Mouse (Mus musculus) fat pad, adult 2 months (tissue): Measurements from ENCODE around the gene P4htm.

Experiments used
- DNase-seq: peaks from one replicate; pipeline ENCODE4 v3.0.0-alpha.2; 2011; ENCODE audit warnings: low read depth, low spot score; ENCODE audit errors: extremely low read depth

The P4htm gene

DNA sequence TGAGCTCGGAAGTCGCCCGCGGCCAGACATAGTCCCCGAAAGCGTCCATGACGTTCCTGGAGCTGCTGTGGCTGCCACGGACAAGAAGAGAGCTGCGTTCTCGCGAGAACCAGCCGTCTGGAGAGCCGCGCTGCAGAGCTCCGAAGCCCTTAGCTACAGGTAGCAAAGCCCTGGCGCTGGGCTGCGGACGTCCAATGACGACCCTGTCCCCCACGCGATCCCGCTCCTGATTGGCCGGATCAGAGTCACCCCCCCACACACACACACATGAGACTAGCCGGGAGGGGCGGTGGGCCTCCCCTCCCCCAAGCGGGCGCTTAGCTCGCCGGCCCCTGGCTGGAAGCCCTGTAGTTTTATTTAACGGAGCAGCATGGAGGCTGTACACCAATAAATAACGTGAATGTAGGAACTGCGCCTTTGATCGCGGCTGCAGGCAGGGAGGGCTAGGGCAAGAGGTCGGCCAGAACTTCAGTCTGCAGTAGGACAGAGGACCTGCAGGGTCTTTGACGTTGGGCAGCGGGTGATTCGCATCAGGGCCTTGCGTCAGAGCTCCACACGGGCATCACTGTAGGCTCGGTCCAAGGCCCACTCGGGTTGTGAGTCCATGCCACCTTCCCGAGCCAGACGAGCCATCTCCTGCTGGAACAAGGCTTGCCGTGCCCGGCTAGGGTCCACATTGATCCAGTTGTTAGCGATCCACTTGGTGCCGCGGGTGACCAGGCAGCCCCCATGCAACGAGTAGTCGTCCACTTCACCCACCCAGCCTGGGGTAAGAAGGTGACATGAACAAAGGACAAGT, 18.7 kb downstream of the P4htm start, which contains the start of gene Wdr6:
Gene Wdr6, minus strand, starts transcription at position 195 of the 799 bp plus-strand sequence.
- DNase-seq, result peak; percentile 34

GRCm38 (mm10) chr9:108577934-108578544, 19.4 kb downstream of the P4htm start:
- no peak for DNase-seq

GRCm38 (mm10) chr9:108577025-108577424, 20.4 kb downstream of the P4htm start:
- no peak for DNase-seq

DNA sequence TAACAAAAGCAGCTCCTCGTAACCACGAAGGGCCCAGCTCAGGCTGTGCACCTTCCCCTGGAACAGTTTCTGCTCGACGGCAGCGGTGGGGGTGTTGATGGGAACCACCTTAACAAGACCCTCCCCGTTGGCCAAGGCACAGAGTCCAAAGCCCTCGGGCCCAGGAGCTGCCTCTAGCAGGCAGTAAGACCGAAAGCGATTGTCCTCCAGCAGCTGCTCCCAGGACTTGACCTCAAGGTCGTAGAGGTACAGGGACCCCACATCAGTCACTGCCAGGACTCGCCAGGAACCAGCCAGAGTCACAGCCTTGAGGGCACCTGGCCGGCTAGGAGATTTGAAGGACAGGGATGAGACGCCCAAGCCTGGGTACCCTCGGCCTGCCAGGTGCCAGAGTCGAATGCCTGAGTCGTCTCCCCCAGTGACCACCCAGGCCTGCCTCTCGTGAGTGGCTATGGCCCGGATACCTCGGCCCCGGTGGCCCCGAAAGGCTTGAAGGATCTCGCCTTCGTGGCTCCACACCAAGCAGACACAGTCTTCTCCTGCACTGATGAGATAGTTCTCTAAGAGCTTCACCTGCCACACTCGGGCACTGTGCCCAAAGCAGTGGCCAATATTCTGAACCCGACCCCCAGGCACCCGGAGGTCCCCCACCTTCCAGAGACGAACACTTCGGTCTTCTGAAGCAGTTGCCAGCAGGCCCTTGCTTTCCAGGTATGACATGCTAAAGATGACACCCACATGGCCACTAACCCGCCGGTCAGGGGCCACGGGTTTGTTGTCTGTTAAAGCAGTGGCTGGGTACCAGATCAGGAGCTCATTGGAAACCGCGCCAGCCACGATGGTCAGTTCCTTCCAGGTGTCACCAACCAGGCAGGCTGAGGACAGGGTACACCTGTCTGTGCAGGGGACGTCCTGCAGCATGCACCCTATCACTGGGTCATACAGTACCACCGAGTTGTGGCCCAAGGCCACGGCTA, 21.9 kb downstream of the P4htm start:
- no peak for DNase-seq

DNA sequence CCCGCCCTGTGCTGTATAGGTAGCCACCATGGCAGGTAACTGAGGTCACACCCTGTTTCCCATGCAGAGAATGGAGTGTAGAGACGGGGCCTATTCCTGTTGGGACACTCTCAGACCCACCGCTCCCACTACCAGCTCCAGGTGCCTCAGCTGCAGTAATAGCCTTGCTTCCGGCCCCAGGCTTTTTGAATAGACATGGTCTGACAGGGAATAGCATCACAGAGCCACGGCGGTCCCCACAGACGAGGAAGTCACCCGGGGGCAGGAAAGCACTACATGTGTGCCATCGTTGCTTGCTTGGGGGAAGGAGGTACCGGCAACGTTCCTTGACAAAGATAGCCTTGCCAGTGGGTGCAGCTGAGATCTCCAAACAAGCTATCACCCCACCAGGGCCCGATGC, 22.5 kb downstream of the P4htm start:
- DNase-seq, result no peak

DNA sequence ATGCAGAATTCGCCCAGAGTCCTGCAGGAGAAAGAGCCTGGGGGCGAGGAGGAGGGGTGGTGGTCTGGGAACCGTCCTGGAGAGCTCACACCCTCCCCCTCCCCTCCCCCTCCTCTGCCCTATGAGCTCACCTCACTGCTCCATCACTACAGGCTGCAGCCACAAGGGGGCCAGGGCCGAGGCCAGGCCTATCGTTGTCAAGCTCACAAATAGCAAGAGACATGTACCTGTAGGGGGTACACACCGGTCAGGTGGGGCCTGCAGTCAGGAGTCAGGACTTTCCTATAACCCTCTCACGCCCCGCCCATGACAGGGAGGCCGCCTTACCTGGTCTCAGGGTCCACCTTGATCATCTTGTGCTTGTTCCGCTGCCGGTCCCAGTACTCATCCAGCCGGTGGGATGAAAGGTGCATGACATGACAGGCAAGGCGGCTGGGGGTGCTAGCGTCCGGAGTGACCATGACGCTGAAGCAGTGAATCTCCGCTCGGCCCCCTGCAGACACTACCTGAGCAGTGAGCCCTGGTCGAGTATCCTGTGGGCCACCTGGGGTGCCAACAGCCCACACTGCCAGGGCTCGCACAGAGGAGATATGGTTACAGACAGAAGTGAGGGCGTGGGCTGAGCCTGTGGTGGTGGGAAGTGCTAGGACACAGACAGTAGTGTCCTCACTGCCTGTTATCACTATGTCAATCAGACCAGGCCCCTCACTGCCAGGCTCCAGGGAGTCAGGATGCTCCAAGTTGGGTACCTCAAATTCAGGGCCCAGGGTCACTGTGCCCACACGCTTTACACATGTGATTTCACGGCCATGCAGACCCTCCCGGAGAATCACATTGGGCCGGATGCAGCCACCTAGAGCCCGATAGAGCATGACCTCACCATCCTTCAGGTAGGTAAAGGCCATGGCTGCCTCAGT, 23.4 kb downstream of the P4htm start:
- DNase-seq, result no peak

DNA sequence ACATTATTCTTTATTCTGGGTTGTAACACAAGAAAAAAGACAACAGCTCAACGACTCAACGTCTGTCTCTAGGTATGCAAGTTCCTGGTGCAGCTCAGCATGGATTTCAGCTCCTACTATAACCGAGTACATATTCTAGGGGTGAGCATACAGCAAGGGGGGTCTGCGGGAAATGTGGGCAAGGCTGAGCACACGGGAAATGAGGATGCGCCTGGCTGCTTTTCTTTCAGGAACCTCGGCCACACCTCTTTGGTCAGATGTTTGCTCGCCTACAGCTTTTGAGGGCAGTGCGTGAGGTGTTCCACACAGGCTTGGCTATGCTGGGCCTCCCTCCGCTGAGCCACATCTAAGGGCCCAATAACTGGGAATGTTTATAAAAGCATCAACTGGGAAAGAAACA, 25.1 kb downstream of the P4htm start:
- DNase-seq, result no peak

DNA sequence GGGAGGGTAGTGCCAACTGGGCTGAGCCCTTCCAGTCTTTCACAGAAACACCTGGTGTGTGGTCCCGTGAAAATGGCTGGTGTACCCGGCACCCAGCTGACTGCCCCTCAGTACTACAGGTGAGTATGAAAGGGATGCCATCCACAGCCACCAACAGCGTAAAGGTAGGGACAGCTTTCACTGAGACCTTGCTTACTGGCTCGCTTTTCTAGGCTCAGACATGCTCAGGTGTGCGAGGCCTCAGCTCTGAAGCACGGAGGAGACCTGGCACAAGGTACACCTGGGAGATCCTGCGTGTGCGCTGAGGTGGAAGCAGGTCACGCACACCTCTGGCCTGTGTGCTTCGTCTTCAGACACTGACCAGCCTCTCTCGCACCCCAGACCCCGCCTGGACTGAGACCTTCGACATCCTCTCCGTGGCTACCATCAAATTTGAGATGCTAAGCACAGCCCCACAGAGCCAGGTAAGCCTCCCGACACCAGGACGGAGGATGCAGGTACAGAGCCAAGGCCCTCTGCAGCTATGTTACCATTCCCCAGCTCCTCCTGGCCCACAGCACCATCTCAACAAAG, 26.0 kb downstream of the P4htm start:
- DNase-seq, result no peak

DNA sequence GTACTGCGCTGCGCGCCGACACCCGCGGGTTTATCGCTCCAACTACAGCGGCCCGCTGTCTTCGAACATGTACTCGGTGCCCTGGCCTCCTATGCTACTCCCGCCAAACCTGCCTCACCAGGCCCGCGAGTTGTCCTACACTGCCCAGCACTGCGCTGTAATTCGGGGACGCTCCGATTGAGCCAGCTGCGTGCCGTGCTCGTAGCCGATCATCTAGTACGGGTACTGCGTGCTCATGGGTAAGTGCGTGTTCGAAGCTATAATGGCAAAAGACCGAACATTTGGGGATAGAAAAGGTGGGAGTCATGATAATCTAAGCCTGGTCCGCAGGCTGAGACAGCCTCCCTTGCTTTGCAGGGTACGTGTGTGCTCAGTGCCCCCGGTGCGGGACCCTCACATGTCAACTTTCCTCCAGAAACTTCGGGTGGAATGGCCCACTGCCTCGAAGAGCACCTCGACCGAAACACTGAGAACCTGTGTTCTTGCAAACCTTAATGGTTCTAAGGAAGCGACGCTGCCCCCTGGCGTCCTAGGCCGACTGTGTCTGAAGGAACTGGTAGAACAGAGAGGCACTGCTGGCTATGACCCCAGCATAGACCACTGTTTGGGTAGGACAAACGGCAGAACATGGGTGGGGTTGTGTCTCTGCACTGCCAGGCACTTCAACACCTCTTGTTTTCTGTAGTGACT, 27.1 kb downstream of the P4htm start:
- DNase-seq, result no peak

DNA sequence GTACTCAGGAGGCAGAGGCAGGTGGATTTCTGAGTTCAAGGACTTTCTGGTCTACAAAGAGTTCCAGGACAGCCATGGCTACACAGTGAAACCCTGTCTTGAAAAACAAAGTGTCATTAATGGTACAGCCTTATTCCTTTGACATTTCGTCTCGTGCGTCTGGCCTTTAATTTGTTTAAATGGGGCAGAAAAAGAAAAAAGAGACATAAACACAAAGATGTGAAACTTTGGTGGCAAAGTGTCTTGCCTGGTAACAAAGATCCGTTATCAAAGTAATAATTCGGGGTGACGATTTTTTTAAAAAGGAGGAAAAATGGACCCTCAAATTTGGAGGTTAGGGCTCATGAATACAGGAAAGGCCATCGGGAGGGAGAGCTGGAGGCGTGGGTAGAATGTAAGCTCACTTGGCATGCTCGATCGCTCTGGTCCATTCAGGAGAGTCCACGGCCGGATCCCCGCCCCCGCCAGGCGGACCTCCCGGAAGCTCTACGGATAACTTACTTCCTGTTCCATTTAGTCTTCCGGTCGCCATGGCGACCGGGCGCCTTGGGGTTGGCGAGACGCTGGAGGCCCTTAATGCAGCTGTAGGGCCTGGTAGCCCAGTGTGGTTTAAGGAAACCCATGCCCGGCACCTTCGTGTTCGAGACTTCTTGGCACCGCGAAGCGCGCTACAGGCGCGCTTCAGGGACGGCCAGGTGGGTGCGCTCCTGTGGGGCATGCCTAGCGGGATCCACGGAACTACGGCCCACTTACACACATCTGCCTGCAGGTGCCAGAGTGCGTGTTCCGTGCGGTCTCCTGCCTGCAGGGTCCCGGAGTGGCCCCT, 27.9 kb downstream of the P4htm start, which contains the start of gene Dalrd3:
Gene Dalrd3, plus strand, starts transcription at position 506 of the 826 bp plus-strand sequence.
- DNase-seq, result peak; percentile 46

GRCm38 (mm10) chr9:108568511-108568921, 29.0 kb downstream of the P4htm start:
- no peak for DNase-seq

DNA sequence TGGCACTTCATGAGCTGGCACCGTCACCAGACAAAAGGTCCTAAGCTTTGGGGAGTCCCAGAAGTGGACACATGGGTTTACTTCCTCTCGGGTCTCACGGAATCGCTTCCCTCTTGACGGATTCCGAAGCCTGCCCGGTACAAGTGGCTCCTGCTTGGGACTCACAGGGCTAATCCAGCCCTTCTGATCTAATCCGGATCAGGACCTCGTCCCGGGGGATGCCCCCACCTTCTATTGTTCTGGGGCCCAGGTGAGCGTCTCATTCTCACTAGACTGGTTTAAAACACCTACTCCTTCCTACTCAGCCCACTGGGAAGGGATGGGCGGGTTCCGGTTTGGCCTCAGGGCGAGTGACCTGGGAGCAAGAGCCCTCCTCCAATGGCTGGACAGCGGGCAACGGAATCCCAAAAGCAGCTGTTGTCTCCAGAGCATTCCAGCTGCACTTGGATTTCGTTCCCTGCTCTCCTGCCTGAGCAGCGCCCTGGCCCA, 29.5 kb downstream of the P4htm start:
- DNase-seq, result no peak

GRCm38 (mm10) chr9:108566815-108567776, 30.4 kb downstream of the P4htm start, which contains the start of gene Ndufaf3:
Gene Ndufaf3, minus strand, starts transcription at chr9:108567434.
- peak; percentile 70 for DNase-seq

GRCm38 (mm10) chr9:108565881-108566814, 31.3 kb downstream of the P4htm start:
- DNase-seq, result no peak

GRCm38 (mm10) chr9:108564131-108564530, 33.3 kb downstream of the P4htm start:
- DNase-seq, result no peak

GRCm38 (mm10) chr9:108563671-108564070, 33.8 kb downstream of the P4htm start:
- DNase-seq, result no peak
